Mouse (Mus musculus): ENCODE results near the gene Rag1. TPM values are rescaled to one million over a fixed set of nuclear protein-coding genes. Genes with fewer than 3 reads are reported as not detected.

Rag1 gene
- 0.72 and 0.84 TPM in 2 replicates for polyA plus RNA-seq (2015; fragmentation: Nextera tagmentation; extraction: Ambion mirVana)

DNA sequence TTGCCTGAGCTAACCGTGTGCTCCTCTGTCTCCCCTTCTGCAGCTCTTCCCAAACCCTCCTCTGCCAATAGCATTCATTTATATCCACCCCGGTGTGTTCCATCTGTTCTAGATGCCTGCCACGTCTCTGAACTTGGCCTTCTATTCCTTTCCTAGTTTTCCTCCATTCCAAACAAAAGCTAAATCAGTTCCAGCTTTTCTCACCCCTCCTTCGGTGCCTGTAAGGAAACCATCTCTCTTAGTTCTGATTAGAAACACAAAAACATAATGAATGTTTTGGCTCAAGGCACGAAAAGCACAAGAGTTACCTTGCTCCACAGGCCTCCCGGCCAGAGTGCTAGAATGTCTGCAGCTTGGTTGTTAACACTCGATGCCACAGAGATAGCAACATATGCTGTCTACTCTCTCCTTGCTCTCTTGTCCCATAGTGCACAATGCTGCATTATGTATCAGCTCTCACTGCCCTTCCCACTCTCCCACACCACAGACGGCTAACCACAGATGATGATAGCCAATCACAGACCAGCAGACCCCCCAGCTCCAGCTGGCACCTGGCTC lies at the start of gene Rag1, which contains the start of gene B230118H07Rik:
Rag1 (minus strand) TSS at position 388 of the 558 bp plus-strand sequence.
B230118H07Rik (minus strand) TSS at position 419 of the 558 bp plus-strand sequence.
- Histone ChIP-seq H3K9me3 (replicated peaks; ENCODE audit: control insufficient read depth, low read length) (no peaks in the 10 kb centered on the region), H3K4me3 (ENCODE audit: low read depth, low read length) (no peak within 1 kb of the TSS), H3K9ac (ENCODE audit: low read depth, low read length) (no peak within 1 kb of the TSS), H3K36me3 (ENCODE audit: control insufficient read depth, insufficient read depth) (no peaks in the 10 kb centered on the region), H3K27me3 (ENCODE audit: control insufficient read depth, insufficient read depth, low read depth, low read length) (no peaks in the 10 kb centered on the region), H3K4me2 (ENCODE audit: low read depth, low read length) (no peak within 1 kb of the TSS), H3K4me1 (ENCODE audit: control insufficient read depth, low read depth, low read length) (no peaks in the 10 kb centered on the region; the same call in 1 of the 2 replicates), H3K27ac (ENCODE audit: low read length) (no peak within 1 kb of the TSS)
- ATAC-seq (ENCODE audit: low read depth), result no peak
- WGBS (ENCODE audit: insufficient replicate concordance), result 37% methylated on average over 8 of the region's 8 CpGs

DNA sequence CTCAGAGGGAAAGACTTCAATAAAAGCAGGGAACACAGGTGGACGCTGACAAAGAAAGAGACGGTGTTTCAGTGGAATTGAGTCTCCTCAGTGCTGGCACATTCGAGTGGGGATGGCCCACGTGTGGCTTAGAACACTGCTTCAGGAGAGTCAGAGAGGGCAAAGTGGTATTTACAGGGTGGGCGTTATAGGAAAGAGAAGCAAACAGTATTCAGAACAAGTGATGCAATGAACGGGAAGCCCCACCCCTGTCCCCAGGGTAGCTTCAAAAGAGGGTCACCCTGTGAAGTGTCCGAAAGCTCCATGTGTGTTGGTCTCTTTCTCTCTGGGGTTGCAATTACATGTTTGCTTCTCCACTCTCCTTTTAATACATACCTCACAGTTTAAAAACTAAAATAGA lies 46.3 kb upstream of the Rag1 start:
- H3K9me3 ChIP-seq (replicated peaks; ENCODE audit: control insufficient read depth, low read length), result no peaks in the 10 kb centered on the region
- 0 out of 2 replicates have a peak overlapping the region, but pooled peaks have one; percentile 4 for H3K27ac ChIP-seq (ENCODE audit: low read length)
- WGBS (ENCODE audit: insufficient replicate concordance), result 63% methylated on average over 7 of the region's 7 CpGs
- no peak overlapping the region; the same call in 1 of the 2 replicates for H3K4me2 ChIP-seq (ENCODE audit: low read depth, low read length)
- H3K9ac ChIP-seq (ENCODE audit: low read depth, low read length), result no peak overlapping the region
- H3K4me1 ChIP-seq (ENCODE audit: control insufficient read depth, low read depth, low read length), result peaks cover 7% of the 10 kb centered on the region
- H3K4me3 ChIP-seq (ENCODE audit: low read depth, low read length), result no peak overlapping the region
- H3K27me3 ChIP-seq (ENCODE audit: control insufficient read depth, insufficient read depth, low read depth, low read length), result no peaks in the 10 kb centered on the region
- H3K36me3 ChIP-seq (ENCODE audit: control insufficient read depth, insufficient read depth), result peaks cover 19% of the 10 kb centered on the region
- peak; percentile 80 for ATAC-seq (ENCODE audit: low read depth)

DNA sequence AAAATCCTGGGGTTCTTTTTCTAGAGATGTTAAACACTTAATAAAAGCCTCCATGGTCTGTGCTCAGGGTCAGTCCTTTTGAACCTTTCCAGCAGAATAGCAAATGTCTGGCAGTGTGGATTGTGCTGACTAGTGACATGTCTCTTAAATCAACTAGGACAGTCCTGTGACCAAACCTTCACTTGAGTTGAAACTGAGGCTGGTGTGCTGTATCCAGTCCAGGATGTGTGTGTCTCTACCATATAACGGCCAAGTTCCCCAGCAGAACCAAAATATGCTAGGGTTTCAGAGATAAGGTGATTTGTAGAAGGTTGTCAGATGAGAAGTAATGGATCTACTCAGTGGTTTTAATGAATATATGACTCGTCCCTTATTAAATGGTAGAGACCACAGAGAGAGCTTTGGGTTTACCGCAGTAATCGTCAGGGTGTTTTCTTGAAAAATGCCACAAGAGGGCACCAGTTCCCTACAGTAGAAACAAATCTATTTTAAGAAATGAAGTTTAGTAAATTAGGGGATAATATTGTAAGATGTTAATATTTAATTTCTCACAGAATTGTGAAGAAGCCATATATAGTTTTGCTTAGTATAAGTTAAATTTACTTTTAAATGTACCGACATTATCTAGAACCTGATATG lies 44.4 kb upstream of the Rag1 start:
- WGBS (ENCODE audit: insufficient replicate concordance), result 55% methylated on average over 5 of the region's 5 CpGs
- no peak overlapping the region for H3K9ac ChIP-seq (ENCODE audit: low read depth, low read length)
- no peak for ATAC-seq (ENCODE audit: low read depth)
- no peak overlapping the region for H3K4me2 ChIP-seq (ENCODE audit: low read depth, low read length)
- peaks cover 25% of the 10 kb centered on the region for H3K36me3 ChIP-seq (ENCODE audit: control insufficient read depth, insufficient read depth)
- no peak overlapping the region for H3K4me3 ChIP-seq (ENCODE audit: low read depth, low read length)
- no peak overlapping the region for H3K27ac ChIP-seq (ENCODE audit: low read length)
- H3K4me1 ChIP-seq (ENCODE audit: control insufficient read depth, low read depth, low read length), result peaks cover 3% of the 10 kb centered on the region; the same call in 1 of the 2 replicates
- no peaks in the 10 kb centered on the region for H3K27me3 ChIP-seq (ENCODE audit: control insufficient read depth, insufficient read depth, low read depth, low read length)
- no peaks in the 10 kb centered on the region for H3K9me3 ChIP-seq (replicated peaks; ENCODE audit: control insufficient read depth, low read length)

DNA sequence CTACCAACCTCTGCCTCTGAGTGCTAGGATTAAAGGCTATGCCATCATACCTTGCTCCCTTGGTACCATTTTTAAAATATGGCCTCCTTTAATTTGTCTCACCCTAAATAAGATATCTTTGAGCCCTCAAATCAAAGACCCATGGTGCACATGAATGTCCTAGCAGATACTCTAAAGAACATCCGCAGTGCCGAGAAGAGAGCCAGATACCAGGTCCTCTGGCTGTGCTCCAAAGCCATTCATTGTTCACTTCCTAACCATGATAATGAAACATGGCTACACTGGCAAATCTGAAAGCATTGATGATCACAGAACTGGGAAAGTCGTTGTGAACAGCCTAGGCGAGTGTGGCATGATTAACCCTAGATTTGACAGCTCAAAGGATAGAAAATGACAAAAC lies 43.7 kb upstream of the Rag1 start:
- no peaks in the 10 kb centered on the region for H3K4me1 ChIP-seq (ENCODE audit: control insufficient read depth, low read depth, low read length)
- H3K4me3 ChIP-seq (ENCODE audit: low read depth, low read length), result no peak overlapping the region
- no peak overlapping the region for H3K9ac ChIP-seq (ENCODE audit: low read depth, low read length)
- H3K27ac ChIP-seq (ENCODE audit: low read length), result no peak overlapping the region
- no peak overlapping the region for H3K4me2 ChIP-seq (ENCODE audit: low read depth, low read length)
- 66% methylated on average over 4 of the region's 4 CpGs for whole genome bisulfite sequencing (ENCODE audit: insufficient replicate concordance)
- no peaks in the 10 kb centered on the region for H3K9me3 ChIP-seq (replicated peaks; ENCODE audit: control insufficient read depth, low read length)
- peaks cover 25% of the 10 kb centered on the region for H3K36me3 ChIP-seq (ENCODE audit: control insufficient read depth, insufficient read depth)
- no peak for ATAC-seq (ENCODE audit: low read depth)
- no peaks in the 10 kb centered on the region for H3K27me3 ChIP-seq (ENCODE audit: control insufficient read depth, insufficient read depth, low read depth, low read length)

DNA sequence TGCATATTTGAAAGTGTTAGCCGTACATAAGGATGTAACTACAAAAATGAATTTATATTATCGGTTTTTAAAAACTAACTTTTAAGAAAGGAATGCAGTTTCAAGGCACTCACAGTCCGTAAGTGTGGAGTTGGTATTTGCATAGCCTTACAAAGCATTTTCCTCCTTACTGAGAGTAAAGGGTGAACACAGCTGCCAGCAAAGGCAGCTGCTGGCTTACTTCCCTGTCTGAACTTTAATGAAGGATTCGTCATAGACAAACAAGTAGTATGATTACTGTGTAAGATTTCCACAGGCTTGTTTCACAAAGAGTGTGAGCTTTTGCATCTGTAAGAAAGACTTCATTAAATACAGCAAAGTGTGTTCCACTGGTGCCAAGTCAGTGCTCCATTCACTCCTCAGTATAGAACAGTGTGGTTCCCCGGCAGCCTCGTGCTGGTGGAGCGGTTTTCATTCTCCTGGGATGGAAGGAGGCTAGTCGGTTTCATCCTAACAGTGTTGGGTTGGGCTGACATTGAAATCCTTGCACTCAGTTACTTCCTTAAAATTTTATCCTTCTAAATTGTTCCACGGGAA lies 41.0 kb upstream of the Rag1 start:
- Histone ChIP-seq H3K4me3 (ENCODE audit: low read depth, low read length) (no peak overlapping the region), H3K27ac (ENCODE audit: low read length) (no peak overlapping the region), H3K4me1 (ENCODE audit: control insufficient read depth, low read depth, low read length) (no peaks in the 10 kb centered on the region), H3K4me2 (ENCODE audit: low read depth, low read length) (no peak overlapping the region), H3K9me3 (replicated peaks; ENCODE audit: control insufficient read depth, low read length) (no peaks in the 10 kb centered on the region), H3K27me3 (ENCODE audit: control insufficient read depth, insufficient read depth, low read depth, low read length) (no peaks in the 10 kb centered on the region), H3K36me3 (ENCODE audit: control insufficient read depth, insufficient read depth) (peaks cover 13% of the 10 kb centered on the region), H3K9ac (ENCODE audit: low read depth, low read length) (no peak overlapping the region)
- no peak for ATAC-seq (ENCODE audit: low read depth)
- WGBS (ENCODE audit: insufficient replicate concordance), result 82% methylated on average over 9 of the region's 9 CpGs

DNA sequence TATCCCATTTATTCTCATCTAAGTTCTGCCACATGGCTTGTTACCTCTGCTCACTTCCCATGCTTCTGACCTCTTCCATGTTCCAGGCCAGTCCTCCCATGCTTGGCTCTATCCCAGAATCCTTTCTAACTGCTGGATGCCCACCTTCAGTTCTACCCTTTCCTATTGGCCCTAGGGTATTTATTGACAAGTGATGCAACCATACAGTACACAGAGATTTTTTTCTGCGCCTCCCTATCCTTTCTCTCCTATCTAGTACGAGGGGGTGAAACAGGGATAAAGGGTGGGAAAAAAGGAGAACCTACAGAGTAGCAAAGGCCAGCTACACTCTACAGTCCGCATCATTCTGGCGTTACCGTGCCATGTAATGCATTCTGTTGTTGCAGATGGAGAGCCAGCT lies 38.7 kb upstream of the Rag1 start:
- no peaks in the 10 kb centered on the region for H3K4me1 ChIP-seq (ENCODE audit: control insufficient read depth, low read depth, low read length)
- WGBS (ENCODE audit: insufficient replicate concordance), result 76% methylated on average over 5 of the region's 5 CpGs
- H3K9me3 ChIP-seq (replicated peaks; ENCODE audit: control insufficient read depth, low read length), result no peaks in the 10 kb centered on the region
- H3K36me3 ChIP-seq (ENCODE audit: control insufficient read depth, insufficient read depth), result peaks cover 18% of the 10 kb centered on the region
- H3K9ac ChIP-seq (ENCODE audit: low read depth, low read length), result no peak overlapping the region
- H3K27ac ChIP-seq (ENCODE audit: low read length), result no peak overlapping the region
- no peaks in the 10 kb centered on the region for H3K27me3 ChIP-seq (ENCODE audit: control insufficient read depth, insufficient read depth, low read depth, low read length)
- no peak for ATAC-seq (ENCODE audit: low read depth)
- no peak overlapping the region for H3K4me3 ChIP-seq (ENCODE audit: low read depth, low read length)
- no peak overlapping the region for H3K4me2 ChIP-seq (ENCODE audit: low read depth, low read length)

DNA sequence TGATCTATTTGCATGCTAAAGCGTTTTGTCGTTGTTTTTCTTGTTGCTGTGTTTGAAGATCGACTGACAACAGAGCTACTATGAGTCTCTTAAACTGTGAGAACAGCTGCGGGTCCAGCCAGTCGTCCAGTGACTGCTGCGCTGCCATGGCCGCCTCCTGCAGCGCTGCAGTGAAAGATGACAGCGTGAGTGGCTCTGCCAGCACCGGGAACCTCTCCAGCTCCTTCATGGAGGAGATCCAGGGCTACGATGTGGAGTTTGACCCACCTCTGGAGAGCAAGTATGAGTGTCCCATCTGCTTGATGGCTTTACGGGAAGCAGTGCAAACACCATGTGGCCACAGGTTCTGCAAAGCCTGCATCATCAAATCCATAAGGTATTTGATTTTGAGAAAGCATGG lies 35.1 kb upstream of the Rag1 start:
- Histone ChIP-seq H3K27ac (ENCODE audit: low read length) (no peak overlapping the region), H3K9ac (ENCODE audit: low read depth, low read length) (no peak overlapping the region), H3K4me3 (ENCODE audit: low read depth, low read length) (no peak overlapping the region), H3K4me2 (ENCODE audit: low read depth, low read length) (no peak overlapping the region), H3K27me3 (ENCODE audit: control insufficient read depth, insufficient read depth, low read depth, low read length) (no peaks in the 10 kb centered on the region), H3K9me3 (replicated peaks; ENCODE audit: control insufficient read depth, low read length) (no peaks in the 10 kb centered on the region), H3K4me1 (ENCODE audit: control insufficient read depth, low read depth, low read length) (peaks cover 1% of the 10 kb centered on the region), H3K36me3 (ENCODE audit: control insufficient read depth, insufficient read depth) (peaks cover 11% of the 10 kb centered on the region)
- no peak for ATAC-seq (ENCODE audit: low read depth)
- 85% methylated on average over 12 of the region's 12 CpGs for WGBS (ENCODE audit: insufficient replicate concordance)

DNA sequence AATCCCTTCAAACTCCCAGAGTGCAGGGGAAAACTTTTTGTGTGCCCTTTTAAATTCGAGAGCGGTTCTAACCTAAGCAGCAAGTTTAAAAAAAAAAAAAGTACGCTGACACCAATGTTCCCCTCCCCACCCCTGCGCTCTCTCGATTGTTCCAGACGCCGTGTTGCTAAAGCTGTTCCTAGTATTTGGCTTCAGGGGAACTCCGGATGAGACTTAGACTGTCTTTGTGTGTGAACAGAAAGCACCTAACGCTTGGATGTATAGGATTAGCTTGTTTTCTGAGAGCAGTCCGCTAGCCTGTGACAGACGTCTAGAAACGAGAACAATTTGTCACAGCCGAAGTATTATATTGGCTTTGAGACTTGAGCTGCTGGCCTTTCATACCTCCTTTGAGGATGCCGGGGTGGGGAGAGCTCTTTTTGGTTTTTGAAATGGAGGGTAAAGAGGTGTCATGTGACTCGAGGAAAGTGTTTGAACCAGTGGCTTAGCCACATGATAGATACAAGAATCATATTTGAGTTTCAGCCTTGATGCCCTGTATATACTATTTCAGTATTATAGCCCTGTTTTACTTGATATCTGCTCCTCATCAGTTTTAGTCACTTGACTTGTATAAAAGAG lies 30.0 kb upstream of the Rag1 start:
- H3K27ac ChIP-seq (ENCODE audit: low read length), result no peak overlapping the region
- WGBS (ENCODE audit: insufficient replicate concordance), result 4% methylated on average over 15 of the region's 15 CpGs
- no peak for ATAC-seq (ENCODE audit: low read depth)

More for the DNA sequence above, 30.0 kb upstream of the Rag1 start:
- H3K4me2 ChIP-seq (ENCODE audit: low read depth, low read length), result peak overlapping the region; percentile 73
- peak overlapping the region; percentile 89 for H3K4me3 ChIP-seq (ENCODE audit: low read depth, low read length)
- H3K9me3 ChIP-seq (replicated peaks; ENCODE audit: control insufficient read depth, low read length), result no peaks in the 10 kb centered on the region
- H3K9ac ChIP-seq (ENCODE audit: low read depth, low read length), result peak overlapping the region; percentile 89
- peaks cover 4% of the 10 kb centered on the region for H3K4me1 ChIP-seq (ENCODE audit: control insufficient read depth, low read depth, low read length)
- no peaks in the 10 kb centered on the region for H3K27me3 ChIP-seq (ENCODE audit: control insufficient read depth, insufficient read depth, low read depth, low read length)
- H3K36me3 ChIP-seq (ENCODE audit: control insufficient read depth, insufficient read depth), result no peaks in the 10 kb centered on the region
